Mouse (Mus musculus): ENCODE data around the gene Gm4871. TPM values are rescaled to one million over a fixed set of nuclear protein-coding genes. Genes with fewer than 3 reads are reported as not detected.

The Gm4871 gene
- polyA plus RNA-seq, 1 experiment from 2014 or later, result not detected

DNA sequence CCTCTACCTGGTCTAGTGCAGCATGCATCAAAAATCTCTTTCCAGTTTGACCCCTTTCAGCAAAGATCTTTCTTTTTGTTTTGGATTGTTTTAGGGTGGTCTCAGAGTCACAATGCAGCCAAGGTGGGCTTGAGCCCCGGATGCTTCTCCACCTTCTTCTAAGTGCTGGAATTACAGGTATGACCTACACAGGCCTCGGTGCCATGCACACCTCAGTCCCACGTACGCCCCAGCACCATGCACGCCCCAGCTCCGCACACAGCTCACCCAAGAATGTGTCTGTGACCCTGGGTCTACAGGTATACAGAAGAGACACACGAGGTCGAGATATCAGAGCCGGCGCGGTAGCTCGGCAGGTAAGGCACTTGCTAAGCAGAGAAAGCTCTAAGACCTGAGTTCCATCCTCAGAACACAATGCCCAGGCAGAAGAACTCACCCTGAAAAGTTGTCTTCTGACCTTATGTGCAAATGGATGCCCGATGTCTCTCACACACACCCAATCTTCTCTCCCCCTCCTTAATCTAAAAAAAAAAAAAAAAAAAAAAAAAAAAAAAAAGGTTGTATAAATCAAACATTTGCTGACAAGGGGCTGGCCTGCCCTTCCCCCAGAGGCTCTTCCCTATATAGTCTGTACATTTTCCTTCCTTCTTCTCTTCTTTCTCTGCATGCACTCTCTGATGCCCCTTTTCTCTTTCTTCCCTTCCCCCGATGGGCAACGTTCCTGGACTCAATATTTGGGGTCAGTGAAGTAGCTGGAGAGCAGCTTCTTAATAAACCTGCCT lies 23.5 kb downstream of the Gm4871 start:
- Histone ChIP-seq H3K36me3 (ENCODE audit: control insufficient read depth, insufficient read depth, low read length) (no peaks in the 10 kb centered on the region), H3K9ac (replicated peaks; ENCODE audit: low read depth, low read length) (no peak overlapping the region), H3K9me3 (ENCODE audit: control insufficient read depth, low read length) (no peaks in the 10 kb centered on the region), H3K4me1 (ENCODE audit: control insufficient read depth, insufficient read depth, low read length) (no peaks in the 10 kb centered on the region), H3K4me2 (ENCODE audit: low read depth, low read length) (no peak overlapping the region), H3K4me3 (ENCODE audit: low read depth, low read length) (no peak overlapping the region), H3K27ac (ENCODE audit: low read depth, low read length) (no peak overlapping the region), H3K27me3 (ENCODE audit: control insufficient read depth, insufficient read depth, low read length) (no peaks in the 10 kb centered on the region)
- ATAC-seq (ENCODE audit: low read depth), result no peak
- 88% methylated on average over 15 of the region's 15 CpGs for WGBS

DNA sequence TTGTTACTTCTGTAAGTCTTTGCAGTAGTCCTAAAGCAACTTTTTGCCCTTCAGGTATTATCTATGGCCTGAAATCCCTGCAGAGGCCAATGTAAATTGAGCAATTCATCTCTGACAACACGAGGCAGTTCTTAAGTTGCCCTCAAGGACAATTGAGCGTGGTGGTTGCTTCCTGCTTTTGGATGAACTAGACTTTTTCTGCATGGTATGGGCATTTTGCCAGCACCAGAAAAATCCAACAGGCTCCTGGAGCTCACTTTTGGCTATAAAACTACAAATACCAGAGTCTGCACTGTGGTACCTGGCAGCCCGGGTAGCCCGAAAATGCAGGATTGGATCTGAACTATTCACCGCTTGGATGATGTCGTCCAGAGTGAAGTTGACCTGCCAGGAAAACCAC lies 27.0 kb downstream of the Gm4871 start:
- H3K4me3 ChIP-seq (ENCODE audit: low read depth, low read length), result no peak overlapping the region
- no peaks in the 10 kb centered on the region for H3K36me3 ChIP-seq (ENCODE audit: control insufficient read depth, insufficient read depth, low read length)
- no peak overlapping the region for H3K4me2 ChIP-seq (ENCODE audit: low read depth, low read length)
- 85% methylated on average over 6 of the region's 6 CpGs for WGBS
- no peaks in the 10 kb centered on the region for H3K4me1 ChIP-seq (ENCODE audit: control insufficient read depth, insufficient read depth, low read length)
- no peak overlapping the region for H3K9ac ChIP-seq (replicated peaks; ENCODE audit: low read depth, low read length)
- H3K27me3 ChIP-seq (ENCODE audit: control insufficient read depth, insufficient read depth, low read length), result no peaks in the 10 kb centered on the region
- H3K27ac ChIP-seq (ENCODE audit: low read depth, low read length), result no peak overlapping the region; the same call in 1 of the 2 replicates
- H3K9me3 ChIP-seq (ENCODE audit: control insufficient read depth, low read length), result no peaks in the 10 kb centered on the region
- ATAC-seq (ENCODE audit: low read depth), result no peak

DNA sequence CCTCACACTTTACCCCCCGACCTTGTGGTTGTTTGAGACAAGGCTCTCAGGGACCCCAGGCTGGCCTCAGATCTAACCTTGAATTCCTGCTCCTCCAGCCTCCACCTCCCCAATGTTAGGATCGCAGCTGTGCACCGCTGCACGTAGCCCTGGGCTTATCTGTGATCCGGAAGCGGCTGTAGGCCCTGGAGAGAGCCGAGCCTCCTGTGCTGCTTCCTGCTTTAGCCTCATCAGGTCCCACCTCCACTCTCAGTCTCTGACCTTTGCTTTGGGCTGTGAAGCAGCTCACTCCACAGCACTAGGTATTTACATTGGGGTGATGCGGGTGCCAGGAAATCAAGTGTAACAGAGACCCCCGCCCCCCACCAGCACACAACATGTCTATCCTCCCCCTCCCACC lies 28.1 kb downstream of the Gm4871 start:
- 91% methylated on average over 9 of the region's 9 CpGs for WGBS
- Histone ChIP-seq H3K4me1 (ENCODE audit: control insufficient read depth, insufficient read depth, low read length) (no peaks in the 10 kb centered on the region), H3K4me2 (ENCODE audit: low read depth, low read length) (no peak overlapping the region), H3K27ac (ENCODE audit: low read depth, low read length) (no peak overlapping the region), H3K36me3 (ENCODE audit: control insufficient read depth, insufficient read depth, low read length) (no peaks in the 10 kb centered on the region), H3K9me3 (ENCODE audit: control insufficient read depth, low read length) (no peaks in the 10 kb centered on the region), H3K9ac (replicated peaks; ENCODE audit: low read depth, low read length) (no peak overlapping the region), H3K27me3 (ENCODE audit: control insufficient read depth, insufficient read depth, low read length) (no peaks in the 10 kb centered on the region), H3K4me3 (ENCODE audit: low read depth, low read length) (no peak overlapping the region)
- no peak for ATAC-seq (ENCODE audit: low read depth)

DNA sequence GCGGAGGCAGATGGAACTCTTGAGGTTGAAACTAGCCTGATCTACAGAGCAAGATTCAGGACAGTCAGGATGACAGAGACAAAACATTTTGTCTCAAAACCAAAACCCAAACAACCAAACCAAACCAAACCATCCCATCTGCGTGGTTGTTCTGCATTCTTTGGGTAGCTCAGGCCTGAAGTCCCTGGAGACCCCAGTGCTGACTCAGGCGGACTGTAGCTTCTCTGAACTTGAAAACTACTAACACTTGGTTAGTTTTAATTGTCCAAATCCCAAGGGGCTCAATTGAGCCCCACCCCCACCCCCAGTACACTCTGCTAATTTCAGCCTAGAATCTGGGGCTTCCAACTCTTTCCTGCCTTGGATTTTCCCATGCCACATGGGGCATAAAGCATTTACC lies 29.2 kb downstream of the Gm4871 start:
- H3K4me1 ChIP-seq (ENCODE audit: control insufficient read depth, insufficient read depth, low read length), result no peaks in the 10 kb centered on the region
- no peak overlapping the region for H3K4me2 ChIP-seq (ENCODE audit: low read depth, low read length)
- H3K9ac ChIP-seq (replicated peaks; ENCODE audit: low read depth, low read length), result no peak overlapping the region
- WGBS, result 78% methylated on average over 3 of the region's 3 CpGs
- no peak for ATAC-seq (ENCODE audit: low read depth)
- H3K9me3 ChIP-seq (ENCODE audit: control insufficient read depth, low read length), result no peaks in the 10 kb centered on the region
- no peaks in the 10 kb centered on the region for H3K27me3 ChIP-seq (ENCODE audit: control insufficient read depth, insufficient read depth, low read length)
- no peak overlapping the region for H3K4me3 ChIP-seq (ENCODE audit: low read depth, low read length)
- H3K36me3 ChIP-seq (ENCODE audit: control insufficient read depth, insufficient read depth, low read length), result no peaks in the 10 kb centered on the region
- no peak overlapping the region for H3K27ac ChIP-seq (ENCODE audit: low read depth, low read length)

DNA sequence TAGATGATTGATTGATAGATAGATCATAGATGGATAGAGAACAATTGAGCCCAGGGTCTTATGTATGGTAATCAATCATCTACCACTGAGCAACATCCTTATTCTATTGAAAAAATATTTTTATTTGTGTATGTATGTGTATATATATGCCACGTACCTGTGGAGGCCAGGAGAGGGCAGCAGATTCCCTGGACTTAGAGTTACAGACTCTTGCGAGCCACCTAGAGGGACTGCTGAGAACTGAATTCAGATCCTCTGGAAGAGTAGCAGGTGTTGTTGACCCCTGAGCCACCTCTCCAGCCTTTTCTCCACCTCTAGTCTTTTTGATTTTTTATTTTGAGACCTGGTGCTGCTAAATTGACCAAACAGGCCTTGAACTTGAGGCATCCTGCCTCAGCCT lies 34.1 kb downstream of the Gm4871 start:
- no peak for ATAC-seq (ENCODE audit: low read depth)
- no peak overlapping the region for H3K9ac ChIP-seq (replicated peaks; ENCODE audit: low read depth, low read length)
- 33% methylated on average over 2 of the region's 2 CpGs for WGBS
- no peaks in the 10 kb centered on the region for H3K36me3 ChIP-seq (ENCODE audit: control insufficient read depth, insufficient read depth, low read length)
- no peak overlapping the region for H3K27ac ChIP-seq (ENCODE audit: low read depth, low read length)
- H3K27me3 ChIP-seq (ENCODE audit: control insufficient read depth, insufficient read depth, low read length), result no peaks in the 10 kb centered on the region
- no peaks in the 10 kb centered on the region for H3K9me3 ChIP-seq (ENCODE audit: control insufficient read depth, low read length)
- H3K4me1 ChIP-seq (ENCODE audit: control insufficient read depth, insufficient read depth, low read length), result no peaks in the 10 kb centered on the region
- no peak overlapping the region for H3K4me2 ChIP-seq (ENCODE audit: low read depth, low read length)
- no peak overlapping the region for H3K4me3 ChIP-seq (ENCODE audit: low read depth, low read length)

DNA sequence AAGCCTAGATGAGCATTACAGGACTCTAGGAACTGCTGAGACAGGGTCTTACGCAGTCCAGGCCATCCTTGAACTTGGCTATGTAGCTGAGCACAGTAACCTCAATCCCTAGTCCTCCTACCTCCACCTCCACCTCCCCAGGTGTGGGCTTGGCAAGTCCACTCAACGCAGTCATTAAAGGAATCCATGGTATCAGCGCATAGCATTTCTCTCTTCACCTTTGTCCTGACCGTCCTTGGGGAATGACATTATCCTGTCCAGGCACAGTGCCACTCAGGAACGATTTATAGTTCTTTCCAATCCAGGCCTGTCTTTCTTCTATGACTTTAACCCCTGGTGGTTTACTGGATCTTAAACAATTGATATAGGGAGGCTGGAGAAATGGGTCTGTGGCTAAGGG lies 42.1 kb downstream of the Gm4871 start:
- Histone ChIP-seq H3K27ac (ENCODE audit: low read depth, low read length) (no peak overlapping the region), H3K9ac (replicated peaks; ENCODE audit: low read depth, low read length) (no peak overlapping the region), H3K4me1 (ENCODE audit: control insufficient read depth, insufficient read depth, low read length) (no peaks in the 10 kb centered on the region), H3K36me3 (ENCODE audit: control insufficient read depth, insufficient read depth, low read length) (no peaks in the 10 kb centered on the region), H3K4me2 (ENCODE audit: low read depth, low read length) (no peak overlapping the region), H3K4me3 (ENCODE audit: low read depth, low read length) (no peak overlapping the region), H3K9me3 (ENCODE audit: control insufficient read depth, low read length) (no peaks in the 10 kb centered on the region), H3K27me3 (ENCODE audit: control insufficient read depth, insufficient read depth, low read length) (no peaks in the 10 kb centered on the region)
- ATAC-seq (ENCODE audit: low read depth), result no peak
- 73% methylated on average over 5 of the region's 5 CpGs for WGBS

DNA sequence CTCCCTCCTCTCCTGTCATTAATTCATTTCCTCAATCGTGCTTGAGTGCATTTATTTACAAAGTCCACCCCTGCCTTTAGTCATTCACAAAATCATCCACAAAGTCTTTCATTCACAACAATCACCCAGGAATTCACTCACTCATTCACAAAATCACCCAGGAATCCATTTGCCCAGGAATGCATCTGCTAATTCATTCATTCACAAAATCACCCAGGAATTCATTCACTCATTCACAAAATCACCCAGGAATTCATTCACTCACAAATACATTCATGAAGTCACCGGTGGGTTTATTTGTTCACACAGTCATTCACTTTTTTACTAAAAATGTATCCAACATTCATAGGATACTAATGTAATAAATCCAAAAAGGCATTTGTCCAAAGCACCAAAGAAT lies 42.5 kb downstream of the Gm4871 start:
- no peaks in the 10 kb centered on the region for H3K4me1 ChIP-seq (ENCODE audit: control insufficient read depth, insufficient read depth, low read length)
- H3K27me3 ChIP-seq (ENCODE audit: control insufficient read depth, insufficient read depth, low read length), result no peaks in the 10 kb centered on the region
- H3K27ac ChIP-seq (ENCODE audit: low read depth, low read length), result no peak overlapping the region
- no peak overlapping the region for H3K9ac ChIP-seq (replicated peaks; ENCODE audit: low read depth, low read length)
- H3K4me2 ChIP-seq (ENCODE audit: low read depth, low read length), result no peak overlapping the region
- no peak for ATAC-seq (ENCODE audit: low read depth)
- H3K4me3 ChIP-seq (ENCODE audit: low read depth, low read length), result no peak overlapping the region
- H3K9me3 ChIP-seq (ENCODE audit: control insufficient read depth, low read length), result no peaks in the 10 kb centered on the region
- no peaks in the 10 kb centered on the region for H3K36me3 ChIP-seq (ENCODE audit: control insufficient read depth, insufficient read depth, low read length)
- WGBS, result 46% methylated on average over 2 of the region's 2 CpGs

DNA sequence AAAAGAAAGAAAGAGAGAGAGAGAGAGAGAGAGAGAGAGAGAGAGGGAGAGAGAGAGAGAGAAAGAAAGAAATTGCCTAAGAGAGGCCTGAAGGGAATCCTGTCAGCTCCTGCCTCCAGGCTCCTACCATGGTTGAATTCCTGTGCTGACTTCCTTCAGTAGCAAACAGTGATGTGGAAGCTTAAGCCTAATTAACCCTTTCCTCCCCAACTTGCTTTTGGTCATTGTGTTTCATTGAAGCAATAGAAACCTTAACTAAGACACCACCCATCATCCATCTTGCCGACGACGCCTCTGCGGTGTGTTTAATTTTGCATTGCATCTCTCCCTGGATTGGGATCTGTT lies 43.5 kb downstream of the Gm4871 start:
- ATAC-seq (ENCODE audit: low read depth), result no peak
- no peaks in the 10 kb centered on the region for H3K36me3 ChIP-seq (ENCODE audit: control insufficient read depth, insufficient read depth, low read length)

DNA sequence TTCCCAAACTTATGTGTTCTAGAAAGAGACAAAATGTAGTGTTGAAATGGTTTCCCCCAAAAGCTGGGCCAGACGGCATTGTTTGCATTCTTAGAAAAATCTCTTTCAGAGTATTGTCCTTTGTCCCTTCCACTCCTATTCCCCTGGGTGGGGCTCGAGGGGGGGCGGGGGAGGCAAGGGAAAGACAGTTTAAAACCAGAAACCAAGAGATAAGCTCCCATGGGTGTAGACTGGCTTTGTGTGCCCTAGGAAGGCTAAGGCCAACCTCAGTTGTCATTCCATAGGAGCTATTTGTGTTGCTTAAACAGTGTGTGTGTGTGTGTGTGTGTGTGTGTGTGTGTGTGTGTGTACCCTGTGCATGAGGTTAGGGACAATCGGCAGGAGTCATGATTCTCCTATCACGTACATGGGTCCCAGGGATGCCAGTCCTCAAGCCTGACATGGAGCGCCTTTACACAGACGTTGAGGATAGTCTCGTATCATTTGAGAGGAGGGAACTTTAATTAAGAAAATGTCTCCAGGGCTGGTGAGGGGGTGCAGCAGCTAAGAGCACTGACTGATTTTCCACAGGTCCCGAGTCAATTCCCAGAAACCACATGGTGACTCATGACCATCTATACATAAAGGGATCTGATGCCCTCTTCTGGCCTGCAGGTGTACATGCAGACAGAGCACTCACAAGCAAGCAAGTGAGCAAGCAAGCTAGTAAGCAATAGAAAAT lies 44.1 kb downstream of the Gm4871 start:
- no peak overlapping the region for H3K27ac ChIP-seq (ENCODE audit: low read depth, low read length)
- no peaks in the 10 kb centered on the region for H3K9me3 ChIP-seq (ENCODE audit: control insufficient read depth, low read length)
- H3K4me1 ChIP-seq (ENCODE audit: control insufficient read depth, insufficient read depth, low read length), result no peaks in the 10 kb centered on the region
- H3K9ac ChIP-seq (replicated peaks; ENCODE audit: low read depth, low read length), result no peak overlapping the region
- H3K27me3 ChIP-seq (ENCODE audit: control insufficient read depth, insufficient read depth, low read length), result no peaks in the 10 kb centered on the region
- WGBS, result 54% methylated on average over 9 of the region's 9 CpGs
- no peak; the same call in 1 of the 2 replicates for ATAC-seq (ENCODE audit: low read depth)
- H3K4me3 ChIP-seq (ENCODE audit: low read depth, low read length), result no peak overlapping the region
- no peaks in the 10 kb centered on the region for H3K36me3 ChIP-seq (ENCODE audit: control insufficient read depth, insufficient read depth, low read length)
- no peak overlapping the region for H3K4me2 ChIP-seq (ENCODE audit: low read depth, low read length)

More for the DNA sequence above, 43.5 kb downstream of the Gm4871 start:
- Histone ChIP-seq H3K4me2 (ENCODE audit: low read depth, low read length) (no peak overlapping the region), H3K9ac (replicated peaks; ENCODE audit: low read depth, low read length) (no peak overlapping the region), H3K27me3 (ENCODE audit: control insufficient read depth, insufficient read depth, low read length) (no peaks in the 10 kb centered on the region), H3K9me3 (ENCODE audit: control insufficient read depth, low read length) (no peaks in the 10 kb centered on the region), H3K27ac (ENCODE audit: low read depth, low read length) (no peak overlapping the region), H3K4me1 (ENCODE audit: control insufficient read depth, insufficient read depth, low read length) (no peaks in the 10 kb centered on the region), H3K4me3 (ENCODE audit: low read depth, low read length) (no peak overlapping the region)
- 88% methylated on average over 4 of the region's 4 CpGs for WGBS
